Mouse (Mus musculus): ENCODE results near the gene Calm3. TPM values are rescaled to one million over a fixed set of nuclear protein-coding genes. Genes with fewer than 3 reads are reported as not detected.

The Calm3 gene
- polyA plus RNA-seq, 1 experiment: 2,185 TPM

- TF ChIP-seq GATA1 (IDR thresholded peaks at IDR 0.05; ENCODE audit: low read length): no peak
Measured at GRCm38 (mm10) chr7:16872478-16872877, 51.4 kb downstream of the Calm3 start.

- TF ChIP-seq GATA1 (IDR thresholded peaks at IDR 0.05; ENCODE audit: low read length): no peak
Measured at GRCm38 (mm10) chr7:16871600-16871999, 52.3 kb downstream of the Calm3 start.

GRCm38 (mm10) chr7:16869497-16869896, 54.4 kb downstream of the Calm3 start:
- TF ChIP-seq GATA1 (IDR thresholded peaks at IDR 0.05; ENCODE audit: low read length): no peak

GRCm38 (mm10) chr7:16867488-16867887, 56.4 kb downstream of the Calm3 start:
- no peak for TF ChIP-seq GATA1 (IDR thresholded peaks at IDR 0.05; ENCODE audit: low read length)

Other genes with a start within 250 kb of the Calm3 start
- not detected in 2 replicates for gene Ceacam15, start 248.4 kb downstream of the Calm3 start, polyA plus RNA-seq (2012)
- not detected in 2 replicates for gene Ceacam9, start 202.2 kb downstream of the Calm3 start, polyA plus RNA-seq (2012)
- 642 and 939 TPM in 2 replicates for gene Ap2s1, start 185.7 kb downstream of the Calm3 start, polyA plus RNA-seq (2012)
- gene Slc1a5, start 142.8 kb downstream of the Calm3 start, polyA plus RNA-seq (2012): 19.9 and 22.4 TPM in 2 replicates
- 136 and 156 TPM in 2 replicates for gene Strn4, start 108.2 kb downstream of the Calm3 start, polyA plus RNA-seq (2012)
- gene Fkrp, start 107.4 kb downstream of the Calm3 start, polyA plus RNA-seq (2012): 49.0 and 51.5 TPM in 2 replicates
- gene Prkd2, start 81.2 kb downstream of the Calm3 start, polyA plus RNA-seq (2012): 16.1 and 29.6 TPM in 2 replicates
- 0.23 and 0.45 TPM in 2 replicates for gene Dact3, start 48.8 kb downstream of the Calm3 start, polyA plus RNA-seq (2012)
- gene Gng8, start 32.3 kb downstream of the Calm3 start, polyA plus RNA-seq (2012): not detected in 2 replicates
- gene Ptgir, start 17.6 kb downstream of the Calm3 start, polyA plus RNA-seq (2012): 1.4 and 1.7 TPM in 2 replicates
- not detected in 2 replicates for gene Pnmal2, start 20.6 kb upstream of the Calm3 start, polyA plus RNA-seq (2012)
- gene Pnmal1, start 35.6 kb upstream of the Calm3 start, polyA plus RNA-seq (2012): not detected in 2 replicates
- not detected in 2 replicates for gene Gm42372, start 59.0 kb upstream of the Calm3 start, polyA plus RNA-seq (2012)
- 5.6 and 6.8 TPM in 2 replicates for gene Ccdc8, start 68.6 kb upstream of the Calm3 start, polyA plus RNA-seq (2012)
- 155 and 165 TPM in 2 replicates for gene Ppp5c, start 103.8 kb upstream of the Calm3 start, polyA plus RNA-seq (2012)
- 177 and 202 TPM in 2 replicates for gene Hif3a, start 138.3 kb upstream of the Calm3 start, polyA plus RNA-seq (2012)
- not detected in 2 replicates for gene Psg16, start 149.9 kb upstream of the Calm3 start, polyA plus RNA-seq (2012)
- gene Ceacam3, start 226.2 kb upstream of the Calm3 start, polyA plus RNA-seq (2012): not detected in 2 replicates

All from G1E-ER4 (cell line).